Mouse (Mus musculus) liver, postnatal 0 days (tissue): ENCODE results near the gene Apoc4.
A peak's percentile ranks its signal among the peaks of the same experiment; 100 is the strongest.

Experiments
- CTCF ChIP-seq: sonication (generic); IDR thresholded peaks from 2 replicates; pipeline ENCODE4 v1.5.1; 2016; ENCODE audit warnings: antibody characterized with exemption, low read depth
- EP300 ChIP-seq: IDR thresholded peaks from 2 replicates; pipeline ENCODE4 v1.6.1; 2016; ENCODE audit warnings: antibody characterized with exemption, low read depth, mild to moderate bottlenecking

DNA sequence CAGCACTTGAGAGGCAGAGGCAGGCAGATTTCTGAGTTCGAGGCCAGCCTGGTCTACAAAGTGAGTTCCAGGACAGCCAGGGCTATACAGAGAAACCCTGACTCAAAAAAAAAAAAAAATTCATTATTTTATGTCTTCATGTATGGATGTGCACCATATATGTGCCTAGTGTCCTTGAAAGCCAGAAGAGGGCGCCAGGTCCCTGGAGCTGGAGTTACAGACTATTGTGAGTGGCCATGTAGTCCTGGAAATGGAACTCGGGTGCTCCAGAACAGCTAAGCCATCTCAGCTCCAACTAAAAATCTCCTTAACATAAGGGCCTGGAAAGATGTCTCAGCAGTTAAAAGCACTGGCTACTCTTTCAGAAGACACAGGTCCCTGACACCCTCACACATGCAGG, 14.5 kb downstream of the Apoc4 start:
- TF ChIP-seq EP300 (no peak), CTCF (peak; percentile 56)
